Mouse (Mus musculus): Measurements from ENCODE around the gene Pglyrp1.

Pglyrp1 gene

DNA sequence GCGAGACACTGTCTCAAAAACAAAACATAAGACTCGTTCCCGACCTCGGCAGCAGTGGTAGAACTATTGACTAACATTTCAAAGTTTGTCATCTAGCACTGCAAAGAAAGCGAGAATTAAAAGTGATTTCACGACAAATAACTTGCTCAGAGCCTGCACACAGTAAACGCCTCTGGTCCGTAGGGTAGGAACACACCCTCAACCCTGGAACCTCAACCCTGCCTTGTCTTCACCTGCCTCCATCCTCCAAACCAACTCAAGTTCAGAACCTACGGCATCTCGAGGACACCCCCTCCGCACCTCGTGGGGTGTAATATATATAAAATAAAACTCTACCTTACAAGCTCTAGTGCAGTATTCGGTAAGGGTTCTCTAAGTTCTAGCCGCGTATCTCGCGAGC, 38.7 kb downstream of the Pglyrp1 start:
- CTCF ChIA-PET = interaction anchor here in 2 of 4 experiments (0.6 to 1.5 kb wide), 5 partner anchors 13 to 558 kb away, joined by 3 to 16 read pairs (median 4); partner anchors contain the start of gene Nova2 (in 1 of the 2)
- POLR2A ChIA-PET = interaction anchor here in 2 of 4 experiments (0.7 to 4.0 kb wide), 13 partner anchors 9 to 183 kb away, joined by 3 to 20 read pairs (median 4); partner anchors contain the start of gene Mypop (in 1 of the 2)

DNA sequence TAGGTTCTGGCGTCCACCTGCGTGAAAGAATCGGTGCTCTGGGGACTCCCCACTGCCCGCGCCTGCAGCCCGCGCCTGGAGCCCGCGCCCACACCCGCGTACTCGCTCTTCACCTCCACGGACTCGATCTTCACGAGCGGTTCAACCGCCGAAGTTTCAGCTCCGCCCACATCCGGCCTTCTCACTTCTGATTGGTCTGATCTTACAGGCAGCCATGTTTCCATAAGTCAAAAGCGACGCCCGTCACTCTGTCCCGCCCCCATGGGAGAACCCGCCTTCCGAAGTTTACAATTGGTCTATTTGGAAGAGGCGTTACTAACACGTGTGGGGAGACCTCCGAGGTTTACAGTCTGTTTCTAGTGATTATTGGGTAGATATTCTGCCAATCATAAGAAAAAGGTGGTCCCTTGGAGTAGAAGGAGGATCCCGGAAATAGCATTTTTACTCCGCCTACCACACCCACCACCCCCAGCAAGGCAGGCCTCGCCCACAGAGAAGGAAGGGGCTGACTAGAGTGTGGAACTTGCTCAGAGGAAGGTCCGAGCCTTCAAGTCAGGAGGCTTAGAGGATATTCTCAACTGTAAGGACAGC, 39.2 kb downstream of the Pglyrp1 start, which contains the start of gene Ccdc61:
Gene Ccdc61, minus strand, starts transcription at position 175 of the 591 bp plus-strand sequence.
- ChIA-PET POLR2A (interaction anchor here in 3 of 4 experiments (0.7 to 4.0 kb wide), 16 partner anchors 10 to 182 kb away, joined by 3 to 20 read pairs (median 4); partner anchors contain the start of genes Mypop (in 1 of the 3) and Nova2 (in 1 of the 3)), CTCF (interaction anchor here in 3 of 4 experiments (0.5 to 1.5 kb wide), 7 partner anchors 13 to 558 kb away, joined by 3 to 16 read pairs (median 4); partner anchors contain the start of genes Mypop (in 1 of the 3) and Nova2 (in 1 of the 3))

DNA sequence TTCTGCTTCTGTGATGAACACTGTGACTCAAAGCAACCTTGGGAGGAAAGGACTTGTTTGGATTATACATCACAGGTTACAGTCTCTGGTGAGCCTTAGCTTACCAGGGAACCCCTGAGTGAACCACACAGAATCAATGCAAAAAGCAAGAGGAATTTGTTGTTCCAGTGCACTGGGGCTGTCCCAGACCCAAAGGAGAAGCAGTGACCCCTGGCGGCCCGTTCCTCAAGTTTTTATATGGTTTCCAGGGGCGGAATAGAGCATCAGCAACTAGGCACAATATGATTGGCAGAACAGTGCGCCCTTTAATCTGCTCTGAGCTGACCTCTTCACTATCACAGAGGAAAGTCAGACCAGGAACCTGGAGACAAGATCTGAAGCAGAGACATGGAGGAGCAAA, 45.1 kb downstream of the Pglyrp1 start:
- ChIA-PET CTCF (interaction anchor here in 2 of 4 experiments (0.5 to 1.3 kb wide), 6 partner anchors 11 to 105 kb away, joined by 3 to 5 read pairs (median 3); no protein-coding TSS in a partner anchor), POLR2A (interaction anchor here in 2 of 4 experiments (0.6 to 1.2 kb wide), 4 partner anchors 10 to 24 kb away, joined by 3 read pairs; partner anchors contain the start of gene Nova2 (in 1 of the 2))

DNA sequence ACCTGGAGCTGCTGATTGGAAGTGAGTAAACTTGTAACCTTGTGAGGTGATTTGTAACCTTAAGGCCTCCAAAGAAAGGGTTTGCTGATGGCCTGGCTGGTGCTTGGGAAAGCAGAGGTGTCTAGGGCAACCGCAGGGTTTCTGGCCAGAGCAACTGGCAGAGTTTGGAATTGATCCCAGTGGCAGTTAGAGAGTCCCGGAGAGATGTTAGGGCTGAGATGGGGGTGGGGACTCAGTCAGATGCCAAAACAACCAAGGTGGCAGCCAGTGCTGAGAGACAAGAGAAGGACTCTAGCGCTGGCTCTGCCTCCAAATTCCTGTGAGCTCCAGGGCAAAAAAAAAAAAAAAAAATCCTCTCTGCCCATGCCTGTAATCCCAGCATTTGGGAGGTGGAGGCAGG, 46.8 kb downstream of the Pglyrp1 start:
- POLR2A ChIA-PET = no interaction called here
- CTCF ChIA-PET = no interaction called here

DNA sequence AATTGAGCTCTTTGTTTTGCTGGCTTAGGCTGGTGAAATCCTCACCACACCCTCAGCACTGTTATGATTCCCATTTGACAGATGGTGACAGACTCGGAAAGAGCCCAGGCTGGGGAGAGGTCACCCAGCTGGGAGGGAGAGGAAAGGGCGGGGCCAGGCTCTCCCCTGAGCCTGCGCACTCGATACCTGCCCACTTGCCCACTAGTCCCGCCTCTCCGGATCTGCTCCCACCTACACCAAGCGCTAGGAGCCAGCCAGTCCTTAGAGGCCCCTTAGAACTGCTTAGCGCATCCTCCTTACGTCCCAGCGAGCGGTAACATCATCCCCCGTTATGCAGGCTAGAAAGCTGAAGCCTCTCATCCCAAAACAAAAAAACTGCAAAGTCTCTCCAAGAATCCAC, 49.9 kb downstream of the Pglyrp1 start:
- ChIA-PET POLR2A (interaction anchor here in 2 of 4 experiments (0.5 to 1.1 kb wide), 3 partner anchors 19 to 140 kb away, joined by 3 read pairs; no protein-coding TSS in a partner anchor), CTCF (interaction anchor here in 2 of 4 experiments (0.5 to 0.9 kb wide), 4 partner anchors 29 to 172 kb away, joined by 3 to 5 read pairs (median 4); no protein-coding TSS in a partner anchor)

DNA sequence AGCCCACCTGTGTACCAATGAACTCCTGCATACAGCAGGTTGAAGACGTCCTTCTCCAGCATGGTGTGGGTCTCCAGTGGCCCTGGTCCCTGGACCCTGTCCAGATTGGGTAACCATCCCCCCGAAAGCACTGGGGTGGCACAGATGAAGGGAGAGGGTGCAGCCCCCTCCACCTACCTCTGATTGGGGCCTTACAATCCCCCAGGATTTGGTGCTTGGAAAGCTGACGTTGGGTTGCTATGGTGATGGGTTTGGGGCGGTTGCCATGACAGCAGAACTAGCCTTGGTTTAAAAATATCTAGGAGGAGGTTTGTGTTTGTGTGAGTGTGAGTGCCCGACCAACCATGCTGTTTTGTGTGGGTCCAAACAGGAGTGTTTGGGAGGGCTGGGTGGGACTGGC, 51.7 kb downstream of the Pglyrp1 start:
- CTCF ChIA-PET = interaction anchor here in 1 of 4 experiments (0.7 kb wide), 1 partner anchor 27 kb away, joined by 4 read pairs; no protein-coding TSS in a partner anchor
- POLR2A ChIA-PET = no interaction called here

DNA sequence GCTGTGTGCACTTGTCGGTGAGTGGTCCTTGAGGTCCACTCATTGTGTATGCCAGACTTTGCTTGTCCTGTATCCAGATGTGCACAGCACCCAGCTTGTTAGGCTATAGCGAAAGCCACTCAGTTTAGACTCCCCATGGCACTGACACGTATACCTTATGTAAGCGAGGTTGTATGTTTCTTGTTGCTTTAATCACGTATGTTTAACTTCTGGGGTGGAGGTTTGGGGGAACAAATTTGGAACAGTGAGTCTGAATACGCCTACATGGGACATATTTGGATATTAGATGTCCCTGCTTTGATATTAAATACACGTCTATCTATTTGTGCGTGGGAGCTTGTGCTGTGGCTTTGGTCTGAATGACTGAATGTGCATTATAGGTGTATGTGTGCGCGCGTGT, 52.1 kb downstream of the Pglyrp1 start:
- ChIA-PET CTCF (no interaction called here), POLR2A (no interaction called here)

DNA sequence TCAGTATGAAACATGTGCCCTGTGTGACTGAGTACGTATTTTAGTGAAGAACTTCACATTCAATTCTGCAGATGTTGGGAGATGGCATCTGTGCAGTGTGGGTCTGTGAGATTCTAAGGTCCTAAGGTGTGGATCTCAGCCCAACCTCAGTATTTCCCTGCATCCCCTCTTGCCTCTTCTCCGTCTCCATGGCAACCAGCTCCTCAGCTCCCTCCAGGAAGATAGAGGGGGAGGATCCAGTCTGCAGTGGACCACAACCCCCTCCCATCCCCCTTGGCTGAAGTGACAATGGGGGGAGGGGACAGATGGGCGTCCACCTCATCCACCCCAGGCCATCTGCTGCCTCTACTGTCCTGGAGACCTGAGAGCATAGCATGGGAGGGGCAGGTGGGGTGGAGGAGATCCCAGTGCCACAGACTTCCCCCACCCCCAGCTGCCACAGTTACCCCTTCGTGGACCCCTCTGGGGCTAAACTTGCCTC, 52.6 kb downstream of the Pglyrp1 start:
- POLR2A ChIA-PET = interaction anchor here in 1 of 4 experiments (0.5 kb wide), 1 partner anchor 705 kb away, joined by 3 read pairs; the partner anchor contains the start of gene Relb
- CTCF ChIA-PET = interaction anchor here in 1 of 4 experiments (2.1 kb wide), 1 partner anchor 170 kb away, joined by 7 read pairs; no protein-coding TSS in a partner anchor

DNA sequence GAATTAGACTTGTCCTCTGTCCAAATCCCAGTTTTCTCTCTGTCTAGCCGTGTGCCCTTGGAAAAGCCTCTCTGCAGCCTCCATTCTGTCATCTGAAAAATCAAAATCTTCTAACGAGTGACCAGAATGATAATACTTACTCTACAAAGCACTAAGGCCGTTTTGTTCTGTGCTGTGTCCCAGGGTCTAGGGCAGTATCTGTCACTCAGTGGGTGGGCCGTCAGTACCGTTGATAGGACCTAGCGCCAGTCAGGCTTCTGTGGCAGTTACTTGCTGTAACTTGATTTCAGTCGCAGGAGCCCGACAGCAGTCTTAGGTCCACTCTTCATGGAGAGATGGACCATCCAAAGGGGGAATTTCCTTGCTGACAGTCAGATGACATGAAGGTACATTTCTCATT, 53.2 kb downstream of the Pglyrp1 start:
- ChIA-PET CTCF (interaction anchor here in 1 of 4 experiments (0.6 to 2.1 kb wide), 6 partner anchors 16 to 169 kb away, joined by 3 to 7 read pairs (median 4); no protein-coding TSS in a partner anchor), POLR2A (interaction anchor here in 3 of 4 experiments (0.6 to 2.4 kb wide), 9 partner anchors 15 to 168 kb away, joined by 3 to 10 read pairs (median 5); no protein-coding TSS in a partner anchor)

DNA sequence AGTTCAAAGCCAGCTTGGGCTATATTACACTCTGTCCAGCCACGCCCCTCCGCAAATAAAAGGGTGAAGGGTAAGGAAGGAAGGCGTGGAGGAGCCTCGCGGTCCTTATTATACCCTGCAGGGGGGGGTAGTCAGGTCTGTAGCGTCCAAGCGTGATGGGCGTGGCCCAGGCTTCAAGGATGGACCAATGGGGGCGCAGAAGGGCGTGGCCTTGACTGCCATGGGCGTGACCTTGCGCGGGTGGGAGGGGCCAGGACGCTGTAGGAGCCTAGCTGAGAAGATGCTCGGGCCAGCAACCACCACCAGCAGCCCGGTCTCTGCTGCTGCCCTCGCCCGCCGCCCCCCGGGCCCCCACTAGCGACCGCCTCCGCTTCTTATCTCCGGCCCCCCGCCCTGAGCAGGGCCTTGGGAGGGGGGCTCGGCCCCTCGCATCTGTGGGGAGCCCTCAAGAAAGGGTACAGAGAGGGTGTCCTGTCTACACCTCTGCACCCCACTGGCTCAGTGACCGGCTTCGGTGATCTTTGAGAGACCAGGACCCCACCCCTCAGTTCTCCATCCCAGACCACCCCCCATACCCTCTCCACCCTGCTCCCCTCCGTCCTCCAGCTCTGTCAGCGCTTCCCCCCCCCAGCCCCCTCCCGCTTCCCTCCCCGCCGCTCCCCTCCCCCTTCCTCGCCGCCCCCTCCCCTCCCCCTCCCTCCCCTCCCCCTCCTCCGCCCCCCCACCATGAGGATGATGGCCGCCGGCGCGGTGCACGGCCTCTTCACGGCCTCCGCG, 54.2 kb downstream of the Pglyrp1 start, which contains the start of gene Nova2:
Gene Nova2, plus strand, starts transcription at position 727 of the 777 bp plus-strand sequence.
- POLR2A ChIA-PET = interaction anchor here in 3 of 4 experiments (0.6 to 2.4 kb wide), 19 partner anchors 9 to 314 kb away, joined by 3 to 10 read pairs (median 4); partner anchors contain the start of gene Ccdc61 (in 1 of the 3)
- CTCF ChIA-PET = interaction anchor here in 3 of 4 experiments (0.5 to 2.1 kb wide), 18 partner anchors 15 to 424 kb away, joined by 3 to 7 read pairs (median 3); partner anchors contain the start of gene Ccdc61 (in 1 of the 3)

DNA sequence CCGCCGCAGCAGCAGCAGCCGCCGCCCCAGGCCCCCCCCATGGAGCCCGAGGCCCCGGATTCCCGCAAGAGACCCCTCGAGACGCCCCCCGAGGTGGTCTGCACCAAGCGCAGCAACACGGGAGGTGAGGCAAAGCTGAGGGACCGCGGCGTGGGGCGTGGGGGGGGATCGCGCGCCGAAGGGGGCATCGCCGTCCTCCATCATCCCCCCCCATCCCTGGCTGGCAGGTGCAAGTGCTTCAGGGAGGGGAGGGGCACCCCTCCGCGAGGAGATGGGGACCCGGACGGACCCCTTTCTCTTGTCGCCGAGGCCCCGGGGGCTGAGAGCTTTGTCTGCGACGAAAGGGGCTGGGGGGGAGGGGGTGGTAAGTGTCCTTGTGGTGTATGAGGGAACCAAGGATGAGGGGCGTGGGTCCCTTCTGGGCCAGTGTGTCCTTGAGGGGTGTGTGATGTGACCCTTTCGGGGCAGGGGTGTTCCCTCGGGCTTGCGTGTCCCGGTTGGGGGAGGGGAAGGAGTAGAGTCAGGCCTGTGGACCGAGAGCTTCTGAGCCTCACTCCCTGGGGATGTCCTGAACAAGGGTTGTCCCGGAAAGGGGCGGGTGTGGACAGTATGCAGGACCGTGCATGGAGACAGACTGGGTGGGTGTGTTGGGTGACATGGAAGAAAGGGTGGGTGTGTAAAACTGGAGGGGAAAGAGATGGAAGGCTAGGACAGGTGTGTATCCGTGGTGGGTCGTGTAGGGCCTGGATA, 55.1 kb downstream of the Pglyrp1 start:
- CTCF ChIA-PET = interaction anchor here in 2 of 4 experiments (0.6 to 1.4 kb wide), 10 partner anchors 16 to 211 kb away, joined by 3 to 4 read pairs (median 3); partner anchors contain the start of genes Ccdc61 (in 1 of the 2) and Foxa3 (in 1 of the 2)
- POLR2A ChIA-PET = interaction anchor here in 3 of 4 experiments (0.6 to 2.4 kb wide), 13 partner anchors 10 to 331 kb away, joined by 3 to 10 read pairs (median 4); no protein-coding TSS in a partner anchor

DNA sequence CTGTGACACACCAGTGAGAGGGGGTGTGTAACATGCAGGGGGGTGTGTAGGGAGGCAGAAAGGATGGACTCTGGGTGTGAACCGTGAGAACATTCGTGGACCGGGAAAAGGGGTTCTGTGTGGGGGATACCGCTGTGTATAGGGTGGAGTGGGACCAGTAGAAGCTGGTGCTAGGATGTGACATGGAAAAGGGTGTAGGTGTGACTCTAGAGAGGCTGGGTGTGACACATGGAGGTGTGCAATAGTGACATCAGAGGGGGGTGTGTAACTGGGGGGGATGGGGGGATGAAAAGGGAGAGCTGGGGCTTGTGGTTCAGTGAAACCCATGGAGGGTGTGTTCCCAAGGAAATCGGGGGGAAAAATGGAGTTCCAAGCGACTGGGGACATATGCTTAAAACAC, 55.8 kb downstream of the Pglyrp1 start:
- ChIA-PET POLR2A (interaction anchor here in 2 of 4 experiments (0.7 to 2.4 kb wide), 6 partner anchors 12 to 331 kb away, joined by 3 to 9 read pairs (median 4); no protein-coding TSS in a partner anchor), CTCF (interaction anchor here in 3 of 4 experiments (0.6 to 1.4 kb wide), 5 partner anchors 18 to 96 kb away, joined by 3 to 10 read pairs (median 3); partner anchors contain the start of gene Foxa3 (in 1 of the 3))

DNA sequence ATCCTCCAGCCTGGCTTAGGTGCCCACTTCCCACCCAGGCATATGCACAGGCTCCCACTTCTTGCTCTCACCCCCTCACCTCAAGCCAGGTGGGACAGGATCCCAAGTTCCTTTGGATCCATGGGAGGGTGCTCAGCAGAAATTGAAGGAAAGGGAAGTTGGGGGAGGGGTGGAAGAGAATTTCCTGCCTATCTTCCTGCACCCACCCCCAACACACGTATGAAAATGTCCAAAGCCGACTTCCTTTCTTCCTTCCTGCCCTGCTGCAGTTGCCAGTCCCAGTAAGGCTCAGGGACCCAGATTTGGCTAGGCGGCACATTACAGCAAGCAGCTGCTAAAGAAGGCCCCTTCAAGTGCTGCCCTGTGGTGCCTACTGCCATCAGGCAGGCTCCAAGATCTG, 56.6 kb downstream of the Pglyrp1 start:
- ChIA-PET CTCF (interaction anchor here in 2 of 4 experiments (0.6 to 1.2 kb wide), 2 partner anchors 19 to 96 kb away, joined by 3 to 10 read pairs; partner anchors contain the start of gene Foxa3 (in 1 of the 2)), POLR2A (interaction anchor here in 1 of 4 experiments (0.7 to 2.0 kb wide), 2 partner anchors 11 to 30 kb away, joined by 4 to 9 read pairs; no protein-coding TSS in a partner anchor)

All from embryonic stem cell, embryonic (primary cell).